Mouse (Mus musculus): Measurements from ENCODE around the gene Gm49342.
"Not testable (repeated sequence)": the region's sequence is repeated elsewhere in the genome, so short reads cannot be mapped to it uniquely, and the experiment has no call there.

GRCm38 (mm10) chr14:50923437-50923836 lies 20.9 kb upstream of the Gm49342 start:
- TF ChIP-seq CHD2 (IDR thresholded peaks at IDR 0.05; ENCODE audit: low read depth, low read length); MAFK (IDR thresholded peaks at IDR 0.05; ENCODE audit: insufficient read depth, low read depth, low read length): not testable (repeated sequence)
